Mouse (Mus musculus): ENCODE results near the gene Sypl2. TPM values are rescaled to one million over a fixed set of nuclear protein-coding genes. Genes with fewer than 3 reads are reported as not detected.
A peak's percentile ranks its signal among the peaks of the same experiment; 100 is the strongest.

The Sypl2 gene
- not detected in 2 replicates for polyA plus RNA-seq (2011; ENCODE audit: insufficient read depth, insufficient read length, low read depth, missing spikeins)

DNA sequence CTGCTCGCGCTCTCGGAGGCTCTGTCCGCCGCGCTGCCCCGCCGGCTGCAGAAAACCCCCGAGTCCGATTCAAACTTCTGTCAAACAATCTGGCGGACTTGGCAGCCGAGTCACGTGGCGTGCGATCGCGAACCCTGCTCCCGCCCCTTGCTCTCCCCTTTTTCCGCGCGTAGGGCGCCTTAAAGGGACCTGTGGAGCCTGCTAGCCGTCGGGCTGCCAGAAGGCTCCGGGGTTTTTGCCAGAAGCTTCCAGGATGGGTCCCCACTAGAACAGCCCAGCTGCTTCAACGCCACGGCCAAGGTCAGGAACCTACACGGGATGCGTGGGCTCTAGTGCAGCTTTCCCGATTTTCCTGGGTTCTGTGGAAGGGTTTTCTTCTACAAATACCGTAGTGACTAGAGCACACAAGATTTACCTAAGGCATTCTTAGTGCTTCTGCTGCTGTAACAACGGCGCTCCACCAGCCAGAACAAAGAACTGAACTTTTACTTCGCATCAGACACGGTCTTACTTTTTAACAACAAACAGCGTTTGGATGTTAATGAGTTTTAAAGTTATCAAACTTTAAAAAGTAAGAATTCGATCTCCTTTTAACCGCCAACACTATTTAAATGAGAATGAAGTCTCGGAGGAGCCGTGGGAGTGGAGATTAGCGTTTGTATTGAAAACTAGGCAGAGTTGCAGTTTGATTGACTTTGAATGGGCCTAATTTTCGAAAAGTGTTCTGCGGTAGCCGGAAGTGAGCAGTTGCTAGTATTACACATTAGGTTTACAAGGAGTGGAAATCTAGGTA lies at the start of gene Sypl2:
TSS of gene Sypl2 (minus strand) at position 91 of the 793 bp plus-strand sequence.
- Histone ChIP-seq H3K27ac (ENCODE audit: insufficient read depth, low read length) (no peak within 1 kb of the TSS), H3K27me3 (ENCODE audit: control insufficient read depth, insufficient read depth, low read length, poor library complexity, severe bottlenecking) (peaks cover 9% of the 10 kb centered on the region)

GRCm38 (mm10) chr3:108259319-108259718 lies 32.9 kb upstream of the Sypl2 start:
- H3K4me1 ChIP-seq (ENCODE audit: control insufficient read depth, insufficient read depth, low read length), result peaks cover 2% of the 10 kb centered on the region
- TF ChIP-seq CTCF (IDR thresholded peaks at IDR 0.05; ENCODE audit: low read depth, low read length) (no peak), POLR2A (IDR thresholded peaks at IDR 0.05; ENCODE audit: insufficient read depth, low read length) (no peak), EP300 (IDR thresholded peaks at IDR 0.05; ENCODE audit: insufficient read depth, low read depth, low read length) (no peak)
- peaks cover 18% of the 10 kb centered on the region for H3K36me3 ChIP-seq (ENCODE audit: control insufficient read depth, insufficient read depth, low read length, poor library complexity, severe bottlenecking)
- no peaks in the 10 kb centered on the region for H3K27me3 ChIP-seq (ENCODE audit: control insufficient read depth, insufficient read depth, low read length, poor library complexity, severe bottlenecking)
- no peak overlapping the region for H3K27ac ChIP-seq (ENCODE audit: insufficient read depth, low read length)
- peak overlapping the region; percentile 66; the same call in 1 of the 2 replicates for H3K9ac ChIP-seq (ENCODE audit: low read depth, poor library complexity, severe bottlenecking)
- H3K9me3 ChIP-seq (replicated peaks; ENCODE audit: control insufficient read depth, insufficient read depth, low read length, poor library complexity, severe bottlenecking), result no peaks in the 10 kb centered on the region
- no peak overlapping the region for H3K4me3 ChIP-seq (ENCODE audit: low read depth, low read length)

More for the DNA sequence above, at the start of gene Sypl2:
- Histone ChIP-seq H3K4me1 (ENCODE audit: control insufficient read depth, insufficient read depth, low read length) (no peaks in the 10 kb centered on the region), H3K9me3 (replicated peaks; ENCODE audit: control insufficient read depth, insufficient read depth, low read length, poor library complexity, severe bottlenecking) (no peaks in the 10 kb centered on the region), H3K36me3 (ENCODE audit: control insufficient read depth, insufficient read depth, low read length, poor library complexity, severe bottlenecking) (no peaks in the 10 kb centered on the region), H3K9ac (ENCODE audit: low read depth, poor library complexity, severe bottlenecking) (peak within 1 kb of the TSS; percentile 57), H3K4me3 (ENCODE audit: low read depth, low read length) (peak within 1 kb of the TSS; percentile 74)
- TF ChIP-seq POLR2A (IDR thresholded peaks at IDR 0.05; ENCODE audit: insufficient read depth, low read length) (no peak), EP300 (IDR thresholded peaks at IDR 0.05; ENCODE audit: insufficient read depth, low read depth, low read length) (no peak), CTCF (IDR thresholded peaks at IDR 0.05; ENCODE audit: low read depth, low read length) (no peak)

DNA sequence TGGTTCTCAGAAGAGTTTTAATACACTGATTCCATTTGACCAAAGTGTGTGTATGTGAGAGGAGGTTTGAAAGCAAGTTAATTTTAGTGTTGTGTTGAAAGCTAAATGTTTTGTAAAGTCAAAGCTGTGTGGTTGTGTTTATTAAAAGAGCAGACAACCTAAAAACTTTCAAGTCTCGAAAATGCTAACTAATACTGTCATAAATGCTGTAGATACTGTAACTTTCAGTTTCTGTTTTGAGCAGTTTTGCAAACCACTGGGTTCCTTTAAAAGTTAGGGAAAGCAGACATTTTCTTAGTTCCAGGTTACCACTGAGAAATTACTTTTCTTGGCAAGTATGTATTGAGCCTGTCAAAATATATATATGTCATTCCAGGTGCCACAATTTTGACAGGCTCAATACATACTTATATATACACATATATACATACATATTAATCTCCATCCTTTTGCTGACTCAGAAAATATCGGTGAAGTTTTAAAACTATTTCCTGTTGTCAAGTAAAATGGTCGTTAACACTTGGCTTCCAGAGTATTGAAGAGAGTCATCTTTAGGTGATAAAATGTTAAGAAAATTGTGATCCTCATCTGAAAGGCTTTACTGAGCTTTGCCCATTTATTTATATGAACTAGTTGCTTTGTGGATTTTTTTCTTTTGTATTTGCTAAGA lies 31.5 kb upstream of the Sypl2 start:
- H3K4me1 ChIP-seq (ENCODE audit: control insufficient read depth, insufficient read depth, low read length), result peaks cover 2% of the 10 kb centered on the region
- H3K27ac ChIP-seq (ENCODE audit: insufficient read depth, low read length), result no peak overlapping the region
- no peaks in the 10 kb centered on the region for H3K27me3 ChIP-seq (ENCODE audit: control insufficient read depth, insufficient read depth, low read length, poor library complexity, severe bottlenecking)
- H3K4me3 ChIP-seq (ENCODE audit: low read depth, low read length), result peak overlapping the region; percentile 94
- no peak for TF ChIP-seq POLR2A (IDR thresholded peaks at IDR 0.05; ENCODE audit: insufficient read depth, low read length)
- no peaks in the 10 kb centered on the region for H3K9me3 ChIP-seq (replicated peaks; ENCODE audit: control insufficient read depth, insufficient read depth, low read length, poor library complexity, severe bottlenecking)
- H3K9ac ChIP-seq (ENCODE audit: low read depth, poor library complexity, severe bottlenecking), result peak overlapping the region; percentile 91
- H3K36me3 ChIP-seq (ENCODE audit: control insufficient read depth, insufficient read depth, low read length, poor library complexity, severe bottlenecking), result peaks cover 15% of the 10 kb centered on the region

DNA sequence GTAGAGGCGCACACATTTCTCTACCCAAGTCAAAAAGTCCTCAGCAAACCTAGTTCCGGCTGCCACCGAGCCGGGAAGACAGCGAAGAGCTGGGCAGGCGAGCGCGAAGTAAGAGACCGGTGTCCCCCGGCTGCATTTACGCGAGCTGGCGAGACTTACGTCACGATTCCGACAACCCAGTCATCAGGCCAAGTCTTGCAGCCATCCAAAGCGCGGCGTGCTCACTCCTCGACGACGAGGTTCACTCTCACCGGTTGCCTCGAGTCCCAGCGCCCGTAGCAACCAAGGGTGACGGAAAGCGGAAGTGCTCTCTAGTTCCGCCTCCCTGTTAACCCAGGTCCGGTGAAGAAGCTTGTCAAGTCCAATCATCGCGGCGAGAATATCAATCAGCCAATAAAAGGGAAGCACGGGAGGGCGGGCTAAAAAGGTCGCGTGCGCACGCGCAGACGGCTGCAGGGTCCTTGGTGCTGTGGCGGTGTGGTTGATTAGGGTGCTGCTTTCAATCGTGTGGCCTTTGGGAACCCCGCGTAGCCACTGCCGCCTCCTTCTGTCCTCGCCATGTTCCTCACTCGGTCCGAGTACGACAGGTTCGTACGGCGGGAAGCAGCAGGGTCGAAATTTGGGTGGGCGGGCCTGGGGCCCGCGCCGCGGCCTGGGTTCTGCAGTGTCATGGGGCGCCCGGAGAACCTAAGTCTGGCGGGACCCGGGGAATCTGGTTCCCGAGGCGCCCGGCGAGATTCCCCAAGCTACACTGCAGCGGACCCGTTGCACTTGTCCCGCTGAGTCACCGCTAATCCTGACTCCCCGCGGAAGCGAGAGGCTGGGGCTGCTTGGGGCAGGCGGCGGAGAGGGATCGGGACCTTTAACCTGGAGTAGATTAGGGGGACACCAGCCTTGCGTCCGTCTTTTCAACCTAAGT lies 30.5 kb upstream of the Sypl2 start, which contains the start of gene Psma5:
TSS of gene Psma5 (plus strand) at position 208 of the 919 bp plus-strand sequence.
- H3K9me3 ChIP-seq (replicated peaks; ENCODE audit: control insufficient read depth, insufficient read depth, low read length, poor library complexity, severe bottlenecking), result no peaks in the 10 kb centered on the region
- peaks cover 2% of the 10 kb centered on the region for H3K4me1 ChIP-seq (ENCODE audit: control insufficient read depth, insufficient read depth, low read length)
- H3K36me3 ChIP-seq (ENCODE audit: control insufficient read depth, insufficient read depth, low read length, poor library complexity, severe bottlenecking), result peaks cover 7% of the 10 kb centered on the region
- TF ChIP-seq CTCF (IDR thresholded peaks at IDR 0.05; ENCODE audit: low read depth, low read length) (no peak), POLR2A (IDR thresholded peaks at IDR 0.05; ENCODE audit: insufficient read depth, low read length) (no peak), EP300 (IDR thresholded peaks at IDR 0.05; ENCODE audit: insufficient read depth, low read depth, low read length) (0 out of 2 replicates have a peak, but pooled peaks have one; percentile 16)
- H3K4me3 ChIP-seq (ENCODE audit: low read depth, low read length), result peak within 1 kb of the TSS; percentile 96
- no peaks in the 10 kb centered on the region for H3K27me3 ChIP-seq (ENCODE audit: control insufficient read depth, insufficient read depth, low read length, poor library complexity, severe bottlenecking)
- H3K27ac ChIP-seq (ENCODE audit: insufficient read depth, low read length), result 0 out of 2 replicates have a peak within 1 kb of the TSS, but pooled peaks have one; percentile 16
- H3K9ac ChIP-seq (ENCODE audit: low read depth, poor library complexity, severe bottlenecking), result peak within 1 kb of the TSS; percentile 91

- Histone ChIP-seq H3K9me3 (replicated peaks; ENCODE audit: control insufficient read depth, insufficient read depth, low read length, poor library complexity, severe bottlenecking) (no peaks in the 10 kb centered on the region; the same call in 1 of the 2 replicates), H3K27me3 (ENCODE audit: control insufficient read depth, insufficient read depth, low read length, poor library complexity, severe bottlenecking) (no peaks in the 10 kb centered on the region), H3K27ac (ENCODE audit: insufficient read depth, low read length) (no peak overlapping the region), H3K4me1 (ENCODE audit: control insufficient read depth, insufficient read depth, low read length) (no peaks in the 10 kb centered on the region), H3K4me3 (ENCODE audit: low read depth, low read length) (no peak overlapping the region), H3K36me3 (ENCODE audit: control insufficient read depth, insufficient read depth, low read length, poor library complexity, severe bottlenecking) (no peaks in the 10 kb centered on the region), H3K9ac (ENCODE audit: low read depth, poor library complexity, severe bottlenecking) (no peak overlapping the region)
- TF ChIP-seq EP300 (IDR thresholded peaks at IDR 0.05; ENCODE audit: insufficient read depth, low read depth, low read length) (no peak), POLR2A (IDR thresholded peaks at IDR 0.05; ENCODE audit: insufficient read depth, low read length) (no peak), CTCF (IDR thresholded peaks at IDR 0.05; ENCODE audit: low read depth, low read length) (no peak)
Observed at GRCm38 (mm10) chr3:108246857-108247256, 20.4 kb upstream of the Sypl2 start.
